Comparison of ENCODE assay signal across 9 mouse cellular contexts in the genomic region with DNA sequence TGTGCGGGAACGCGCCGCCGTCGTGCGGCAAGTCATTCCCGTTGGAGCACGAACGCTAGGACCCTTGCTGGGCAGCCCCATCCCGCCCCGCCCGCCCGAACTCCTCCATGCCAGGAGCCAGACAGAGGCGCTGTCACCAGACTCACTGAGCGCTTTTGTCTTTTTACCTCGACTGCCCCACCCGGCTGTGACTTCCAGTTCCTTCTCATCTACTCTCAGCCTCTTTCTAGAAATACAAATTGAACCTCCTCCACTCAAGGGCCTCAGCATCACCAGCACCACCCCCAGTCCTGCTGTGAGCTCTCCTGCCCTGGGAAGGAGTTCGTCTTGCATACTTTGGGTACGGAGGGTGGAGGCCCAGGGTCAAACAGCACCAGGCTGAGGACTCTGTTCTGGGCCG. TPM values are rescaled to one million over a fixed set of nuclear protein-coding genes. Genes with fewer than 3 reads are reported as not detected.
DNase-seq lines count a peak whose midpoint lies in the region; ATAC-seq and TF ChIP-seq lines count a peak whose summit lies in the region.
"Had no signal": no experiment of that assay in that cellular context is flagged by ENCODE, and none has a peak within 500 bp of the region (broad histone marks: within the 10 kb centered on the region; RNA-seq: fewer than 3 reads in every experiment).

No protein-coding gene starts in this region.

- TF ChIP-seq EP300 in liver, postnatal 0 days (IDR thresholded peaks at IDR 0.05; ENCODE audit: low read depth) = no peak

- H3K9me3 ChIP-seq in heart, embryonic 10.5 days = no peaks in the 10 kb centered on the region
- no peaks in the 10 kb centered on the region for H3K9me3 ChIP-seq in hindbrain, embryonic 11.5 days (ENCODE audit: control insufficient read depth, low read length)
- no peaks in the 10 kb centered on the region for H3K9me3 ChIP-seq in liver, postnatal 0 days (ENCODE audit: low read length)

- DNase-seq in heart, embryonic 10.5 days (ENCODE audit: low spot score) = no peak
- DNase-seq in heart, postnatal 10 days = no peak
- peak; percentile 79 for DNase-seq in ES-CJ7 (ENCODE audit: low read depth, low spot score)
- no peak for DNase-seq in hindbrain, embryonic 11.5 days (ENCODE audit: low spot score)
- DNase-seq in liver, postnatal 0 days = no peak
- no peak for DNase-seq in kidney, postnatal 4 days
- no peak for DNase-seq in thymus, postnatal 14 days
- DNase-seq: left cerebral cortex, postnatal 4 days had no signal

- 2% methylated on average over 21 of the region's 21 CpGs for WGBS in heart, embryonic 10.5 days
- WGBS in hindbrain, embryonic 11.5 days = 2% methylated on average over 21 of the region's 21 CpGs
- WGBS in liver, postnatal 0 days (ENCODE audit: insufficient replicate concordance) = 11% methylated on average over 21 of the region's 21 CpGs

- H3K27ac ChIP-seq in heart, embryonic 10.5 days = 0 out of 2 replicates have a peak overlapping the region, but pooled peaks have one; percentile 17
- no peak overlapping the region for H3K27ac ChIP-seq in hindbrain, embryonic 11.5 days (ENCODE audit: low read depth, low read length)
- H3K27ac ChIP-seq in liver, postnatal 0 days (ENCODE audit: low read depth) = no peak overlapping the region

- H3K27me3 ChIP-seq in heart, embryonic 10.5 days (ENCODE audit: insufficient read depth, poor library complexity, severe bottlenecking) = peaks cover 39% of the 10 kb centered on the region
- peaks cover 14% of the 10 kb centered on the region for H3K27me3 ChIP-seq in hindbrain, embryonic 11.5 days (ENCODE audit: control insufficient read depth, insufficient read depth, low read length)
- peaks cover 39% of the 10 kb centered on the region for H3K27me3 ChIP-seq in liver, postnatal 0 days (ENCODE audit: insufficient read depth, low read length)

- ATAC-seq in hindbrain, embryonic 11.5 days (ENCODE audit: low FRiP score) = no peak
- no peak for ATAC-seq in liver, postnatal 0 days
- no peak for ATAC-seq in CD4-positive, CD25-positive, alpha-beta regulatory T cell, adult 4 months

- H3K36me3 ChIP-seq in heart, embryonic 10.5 days = no peaks in the 10 kb centered on the region
- no peaks in the 10 kb centered on the region for H3K36me3 ChIP-seq in hindbrain, embryonic 11.5 days (ENCODE audit: control insufficient read depth, insufficient read depth, low read length)
- no peaks in the 10 kb centered on the region for H3K36me3 ChIP-seq in liver, postnatal 0 days (replicated peaks; ENCODE audit: insufficient read depth, low read length)

- TF ChIP-seq CTCF in liver, postnatal 0 days (IDR thresholded peaks at IDR 0.05; ENCODE audit: low read depth) = no peak

- H3K4me1 ChIP-seq in heart, embryonic 10.5 days = peaks cover 42% of the 10 kb centered on the region
- H3K4me1 ChIP-seq in hindbrain, embryonic 11.5 days (replicated peaks; ENCODE audit: control insufficient read depth, insufficient read depth, low read length) = peaks cover 10% of the 10 kb centered on the region
- H3K4me1 ChIP-seq in liver, postnatal 0 days (ENCODE audit: insufficient read depth) = peaks cover 32% of the 10 kb centered on the region

- H3K9ac ChIP-seq in hindbrain, embryonic 11.5 days (ENCODE audit: low read depth, low read length) = no peak overlapping the region
- no peak overlapping the region for H3K9ac ChIP-seq in liver, postnatal 0 days (replicated peaks)

- intact Hi-C loops in heart, postnatal 10 days (cut with DNase I) = no loop called here

- peak overlapping the region; percentile 24 for H3K4me2 ChIP-seq in hindbrain, embryonic 11.5 days (replicated peaks; ENCODE audit: low read depth, low read length)
- peak overlapping the region; percentile 58 for H3K4me2 ChIP-seq in liver, postnatal 0 days (ENCODE audit: low read depth, low read length)

- peak overlapping the region; percentile 54 for H3K4me3 ChIP-seq in heart, embryonic 10.5 days
- no peak overlapping the region for H3K4me3 ChIP-seq in hindbrain, embryonic 11.5 days (ENCODE audit: low read depth, low read length)
- 0 out of 2 replicates have a peak overlapping the region, but pooled peaks have one; percentile 14 for H3K4me3 ChIP-seq in liver, postnatal 0 days (ENCODE audit: low read depth, low read length)

RNA-seq across cellular contexts. Expression of gene Racgap1, which starts 2.4 kb away (rescaled TPM):
- 138 TPM in 2 replicates for polyA plus RNA-seq in heart, embryonic 10.5 days (2016; fragmentation: Nextera tagmentation; extraction: Ambion mirVana)
- total RNA-seq in heart, postnatal 10 days (2021) = 10 to 100 TPM; 28.7 to 29.6 TPM
- 161 and 202 TPM in 2 replicates for polyA plus RNA-seq in hindbrain, embryonic 11.5 days (2014; fragmentation: Nextera tagmentation; extraction: Ambion mirVana)
- 28.6 and 31.9 TPM in 2 replicates for polyA plus RNA-seq in liver, postnatal 0 days (2015; fragmentation: Nextera tagmentation; extraction: Ambion mirVana)
- polyA plus RNA-seq in CD4-positive, CD25-positive, alpha-beta regulatory T cell, adult 4 months (2017; shearing (Covaris generic)) = 10 to 100 TPM; 17.6 to 18.2 TPM

RNA-seq across cellular contexts. Expression of gene Asic1, which starts 16.3 kb away (rescaled TPM):
- polyA plus RNA-seq in heart, embryonic 10.5 days (2016; fragmentation: Nextera tagmentation; extraction: Ambion mirVana) = 3.2 and 5.2 TPM in 2 replicates
- total RNA-seq in heart, postnatal 10 days (2021) = under 1 TPM; 0.69 to 0.72 TPM
- polyA plus RNA-seq in hindbrain, embryonic 11.5 days (2014; fragmentation: Nextera tagmentation; extraction: Ambion mirVana) = 14.4 and 21.0 TPM in 2 replicates
- polyA plus RNA-seq in liver, postnatal 0 days (2015; fragmentation: Nextera tagmentation; extraction: Ambion mirVana) = 0.38 and 0.54 TPM in 2 replicates
- under 1 TPM in 1 of 2 experiments, not detected in 1; 0.52 TPM for polyA plus RNA-seq in CD4-positive, CD25-positive, alpha-beta regulatory T cell, adult 4 months (2017; shearing (Covaris generic))

RNA-seq across cellular contexts. Expression of gene Smarcd1, which starts 48.1 kb away (rescaled TPM):
- polyA plus RNA-seq in heart, embryonic 10.5 days (2016; fragmentation: Nextera tagmentation; extraction: Ambion mirVana) = 31.1 and 45.5 TPM in 2 replicates
- total RNA-seq in heart, postnatal 10 days (2021) = 10 to 100 TPM; 39.2 to 40.2 TPM
- polyA plus RNA-seq in hindbrain, embryonic 11.5 days (2014; fragmentation: Nextera tagmentation; extraction: Ambion mirVana) = 99.1 and 103 TPM in 2 replicates
- 4.7 and 5.3 TPM in 2 replicates for polyA plus RNA-seq in liver, postnatal 0 days (2015; fragmentation: Nextera tagmentation; extraction: Ambion mirVana)
- 10 to 100 TPM; 10.0 to 14.8 TPM for polyA plus RNA-seq in CD4-positive, CD25-positive, alpha-beta regulatory T cell, adult 4 months (2017; shearing (Covaris generic))

RNA-seq across cellular contexts. Expression of gene Gm17349, which starts 51.4 kb away (rescaled TPM):
- polyA plus RNA-seq in heart, embryonic 10.5 days (2016; fragmentation: Nextera tagmentation; extraction: Ambion mirVana) = not detected in 2 replicates
- 1 to 10 TPM; 4.7 to 5.5 TPM for total RNA-seq in heart, postnatal 10 days (2021)
- not detected in 2 replicates for polyA plus RNA-seq in hindbrain, embryonic 11.5 days (2014; fragmentation: Nextera tagmentation; extraction: Ambion mirVana)
- 1.3 and 2.9 TPM in 2 replicates for polyA plus RNA-seq in liver, postnatal 0 days (2015; fragmentation: Nextera tagmentation; extraction: Ambion mirVana)
- polyA plus RNA-seq in CD4-positive, CD25-positive, alpha-beta regulatory T cell, adult 4 months (2017; shearing (Covaris generic)) = not detected
- total RNA-seq: left cerebral cortex, postnatal 4 days had no signal

RNA-seq across cellular contexts. Expression of gene Aqp6, which starts 52.7 kb away (rescaled TPM):
- 0.06 TPM in 1 of 2 replicates, not detected in the other for polyA plus RNA-seq in heart, embryonic 10.5 days (2016; fragmentation: Nextera tagmentation; extraction: Ambion mirVana)
- not detected for total RNA-seq in heart, postnatal 10 days (2021)
- polyA plus RNA-seq in hindbrain, embryonic 11.5 days (2014; fragmentation: Nextera tagmentation; extraction: Ambion mirVana) = 1.0 and 1.7 TPM in 2 replicates
- polyA plus RNA-seq in liver, postnatal 0 days (2015; fragmentation: Nextera tagmentation; extraction: Ambion mirVana) = not detected in 2 replicates
- polyA plus RNA-seq in CD4-positive, CD25-positive, alpha-beta regulatory T cell, adult 4 months (2017; shearing (Covaris generic)) = not detected
- total RNA-seq: left cerebral cortex, postnatal 4 days had no signal
